Mouse (Mus musculus) CD4-positive, CD25-positive, alpha-beta regulatory T cell, adult 4 months (primary cell): ENCODE data around the gene Slc25a27. TPM values are rescaled to one million over a fixed set of nuclear protein-coding genes. Genes with fewer than 3 reads are reported as not detected.

Experiments used
- ATAC-seq: one replicate; pipeline ENCODE4 v1.8.0; 2017
- polyA plus RNA-seq, 2 experiments: library from polyadenylated mRNA; unstranded; fragments of 100-300 nt; shearing (Covaris generic); gene quantifications; one replicate each; pipeline ENCODE4 v1.2.1; 2017

Gene Slc25a27
- polyA plus RNA-seq, result 1 to 10 TPM; 4.3 to 4.5 TPM

DNA sequence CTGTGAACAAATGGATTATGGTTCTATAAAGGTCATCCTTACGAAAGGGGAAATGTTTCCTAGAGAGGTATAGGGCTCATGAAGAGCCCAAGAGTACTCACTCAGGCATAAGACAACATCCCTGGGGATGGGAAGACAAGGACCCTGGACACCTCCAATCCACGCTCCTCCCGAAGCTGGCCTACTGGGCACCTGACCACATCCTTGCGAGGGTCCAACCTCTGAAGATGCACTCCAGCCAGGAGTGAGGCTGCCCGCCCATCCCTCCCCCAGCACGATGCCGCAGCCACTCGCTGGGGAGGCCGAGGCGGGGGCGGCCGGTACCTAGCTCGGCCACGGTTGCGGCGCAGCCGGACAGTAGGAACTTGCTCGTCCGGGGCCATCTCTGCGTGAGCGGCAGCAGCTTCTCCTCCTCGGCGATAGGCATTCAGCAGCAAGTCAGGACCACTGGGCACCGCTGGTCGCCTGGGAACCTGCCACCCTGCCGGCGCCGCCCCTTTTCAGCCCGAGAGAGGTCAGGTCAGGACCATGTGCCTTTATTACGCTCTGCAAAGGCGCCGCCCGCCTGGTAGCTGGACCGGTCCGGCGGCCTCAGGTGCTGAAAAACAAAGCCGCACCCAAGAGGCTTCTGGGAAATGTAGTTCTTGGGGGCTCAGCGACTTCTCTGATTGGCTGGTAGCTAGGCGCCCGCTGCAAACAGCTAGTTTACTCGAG, at the start of gene Slc25a27:
Gene Slc25a27 (minus strand): TSS at position 639 of the 714 bp plus-strand sequence.
- peak; percentile 99 for ATAC-seq

GRCm38 (mm10) chr17:43716601-43717000, 49.6 kb upstream of the Slc25a27 start:
- no peak for ATAC-seq

DNA sequence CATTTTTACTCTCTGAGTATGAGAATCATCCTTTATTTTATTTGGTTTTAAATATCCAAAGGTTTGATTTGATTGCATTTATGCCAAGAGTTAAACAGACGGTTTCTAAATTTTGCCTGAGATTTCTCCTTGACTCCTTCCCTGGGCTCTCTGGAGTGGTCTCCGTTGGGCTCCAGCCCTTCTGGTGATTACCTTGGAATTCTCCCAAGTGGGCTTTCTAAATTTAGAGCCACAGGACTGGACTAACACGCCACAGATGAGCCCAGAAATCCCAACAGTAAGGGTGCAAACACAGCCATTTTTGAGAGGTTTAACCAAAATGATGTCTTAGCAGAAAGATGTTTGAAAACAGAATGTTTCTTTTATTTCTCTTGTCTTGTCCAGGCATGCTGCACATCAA, 47.2 kb upstream of the Slc25a27 start:
- ATAC-seq, result no peak

GRCm38 (mm10) chr17:43711557-43712352, 44.7 kb upstream of the Slc25a27 start:
- no peak for ATAC-seq

DNA sequence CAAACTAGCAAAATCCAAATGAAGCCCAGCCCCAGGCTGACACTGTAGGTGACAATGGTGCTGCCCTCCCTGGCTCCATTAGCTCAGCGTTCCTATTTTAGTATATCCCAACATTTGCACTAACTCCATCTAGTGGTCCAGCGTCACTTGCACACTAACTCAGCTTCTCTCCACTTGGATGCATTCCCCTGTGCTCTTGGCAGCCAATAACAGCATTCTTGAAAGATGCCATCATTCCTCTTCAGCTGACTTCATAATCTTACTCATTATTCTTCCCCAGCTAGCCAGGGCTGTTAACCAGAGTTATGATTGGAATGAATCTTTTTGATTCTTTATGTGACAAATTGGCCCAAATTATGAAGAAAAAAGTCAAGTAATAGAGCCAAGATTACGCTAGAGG, 40.2 kb upstream of the Slc25a27 start:
- no peak for ATAC-seq

DNA sequence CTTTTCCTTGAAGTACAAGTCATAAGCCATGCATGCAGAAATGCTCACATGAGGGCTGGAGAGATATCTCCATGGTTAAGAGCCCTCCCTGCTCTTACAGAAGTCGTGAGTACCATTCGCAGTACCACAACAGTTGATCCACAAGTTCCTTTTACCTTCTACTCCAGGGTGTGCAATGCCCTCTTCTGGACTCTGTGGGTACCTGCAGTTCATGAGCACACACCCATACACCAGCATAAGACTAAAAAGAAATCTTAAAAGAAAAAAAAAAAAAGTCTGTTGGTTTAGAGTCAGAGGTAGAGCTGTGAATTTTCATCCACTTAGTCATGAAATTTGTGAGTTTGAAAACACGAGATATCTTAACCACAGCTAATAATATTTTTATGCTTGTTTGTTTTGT, 39.7 kb upstream of the Slc25a27 start:
- no peak for ATAC-seq

DNA sequence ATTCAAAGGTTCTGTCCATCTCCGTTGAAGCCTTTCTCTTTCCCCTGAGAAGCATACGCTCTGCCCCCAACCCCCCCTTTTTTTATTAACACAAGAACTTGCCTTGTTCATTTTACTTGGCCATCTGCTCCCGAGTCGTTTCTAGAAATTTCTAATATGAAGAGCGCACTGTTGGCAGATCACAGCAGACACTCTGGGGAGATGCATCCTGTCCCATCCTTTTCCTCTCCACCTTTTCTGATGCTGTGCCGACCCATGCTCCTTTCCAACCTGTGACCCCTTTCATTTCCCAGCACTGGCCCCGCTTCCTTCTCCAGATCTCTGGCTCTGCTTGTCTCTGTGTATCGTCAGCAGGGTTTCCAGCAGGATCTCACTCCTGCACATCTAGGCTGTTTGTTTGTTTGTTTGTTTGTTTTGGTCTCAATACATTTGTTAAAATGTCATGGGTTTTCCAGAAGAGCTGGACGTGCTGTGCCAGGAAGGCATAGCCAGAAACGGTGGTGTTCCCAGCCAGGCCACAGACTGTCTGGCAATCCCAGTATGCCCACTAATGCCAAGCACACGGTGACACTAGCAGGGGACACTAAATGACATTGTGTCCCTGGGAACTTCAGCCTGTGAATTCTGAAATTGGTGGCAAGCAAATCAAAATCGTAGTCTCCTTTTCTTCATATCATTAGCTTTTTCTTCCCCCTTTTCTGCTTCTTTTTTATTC, 37.4 kb upstream of the Slc25a27 start:
- ATAC-seq, result no peak

DNA sequence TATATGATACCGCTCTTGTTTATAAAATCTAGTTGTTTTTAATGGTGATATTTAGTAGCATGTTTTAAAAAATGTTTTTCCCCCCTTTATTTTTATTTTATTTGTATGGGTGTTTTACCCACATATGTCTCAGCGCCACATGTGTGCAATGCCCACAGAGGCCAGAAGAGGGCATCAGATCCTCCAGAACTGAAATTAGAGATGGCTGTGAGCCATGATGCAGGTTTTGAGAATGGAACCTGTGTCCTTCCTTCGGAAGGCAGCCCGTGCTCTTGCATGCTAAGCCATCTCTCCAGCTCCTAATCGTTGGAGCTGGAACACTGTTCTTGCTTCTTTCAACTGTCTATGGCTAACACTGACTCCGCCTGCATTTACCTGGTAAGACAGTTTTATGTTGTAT, 34.0 kb upstream of the Slc25a27 start:
- ATAC-seq, result no peak

GRCm38 (mm10) chr17:43698997-43699649, 32.1 kb upstream of the Slc25a27 start:
- ATAC-seq, result peak; percentile 71

GRCm38 (mm10) chr17:43689591-43689990, 22.6 kb upstream of the Slc25a27 start:
- ATAC-seq, result no peak

- no peak for ATAC-seq
These were observed 17.6 kb upstream of the Slc25a27 start for GRCm38 (mm10) chr17:43684638-43685037.

- no peak for ATAC-seq
These were observed 17.1 kb upstream of the Slc25a27 start for GRCm38 (mm10) chr17:43684086-43684485.

DNA sequence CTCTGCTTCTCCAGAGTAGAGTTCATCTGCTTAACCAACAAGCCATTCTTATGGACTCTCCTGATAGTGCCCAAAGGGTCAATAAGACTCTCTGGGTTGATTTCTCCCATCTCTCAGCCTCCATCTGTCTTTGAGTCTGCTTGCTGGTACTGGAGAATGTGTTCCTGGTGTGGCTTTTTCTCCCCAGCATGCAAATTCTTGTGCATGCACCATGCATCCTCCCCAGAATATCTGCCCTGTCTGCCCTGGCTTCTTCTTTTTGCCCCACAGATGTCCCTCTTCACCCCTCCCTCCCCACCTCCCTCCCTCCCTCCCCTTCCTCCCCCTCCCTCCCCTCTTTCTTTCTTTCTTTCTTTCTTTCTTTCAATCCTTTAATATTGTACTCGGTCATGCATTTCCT, 10.3 kb upstream of the Slc25a27 start:
- no peak for ATAC-seq

DNA sequence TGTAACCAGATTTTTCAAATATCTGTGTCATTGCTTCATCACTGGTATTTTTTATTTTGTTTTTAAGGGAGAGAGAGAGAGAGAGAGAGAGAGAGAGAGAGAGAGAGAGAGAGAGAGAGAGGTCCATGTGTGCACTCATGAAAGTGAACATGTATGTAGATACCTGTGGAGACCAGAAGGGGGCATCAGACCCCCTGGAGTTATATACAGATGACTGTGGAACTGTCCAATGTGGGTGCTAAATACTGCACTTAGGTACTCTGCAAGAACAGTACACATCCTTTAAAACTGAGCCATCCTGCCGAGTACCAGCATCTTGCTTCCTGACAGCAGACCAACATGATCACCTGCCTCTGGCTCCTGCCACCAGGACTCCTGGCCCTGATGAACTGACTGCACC, 9.2 kb upstream of the Slc25a27 start:
- ATAC-seq, result no peak

- ATAC-seq, result no peak
These were observed 8.2 kb upstream of the Slc25a27 start for GRCm38 (mm10) chr17:43675228-43675627.

DNA sequence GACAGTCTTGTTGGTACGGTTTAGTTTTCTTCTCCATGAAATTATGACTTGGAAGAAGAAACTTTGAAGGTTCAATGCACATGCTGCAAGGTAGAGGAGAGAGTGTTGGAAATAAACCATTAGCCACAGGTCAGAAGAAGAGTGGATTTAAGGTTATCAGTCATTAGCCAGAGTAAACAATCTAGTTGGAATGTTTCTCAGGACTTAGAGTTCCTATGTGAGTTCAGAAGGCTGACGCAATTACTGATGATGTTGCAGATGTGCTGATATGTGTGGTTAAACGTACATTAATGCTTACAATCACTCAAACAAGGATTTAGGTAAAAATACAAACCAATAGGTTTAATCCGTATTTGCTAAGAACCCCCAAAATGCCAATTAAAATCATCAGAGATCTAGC, 4.9 kb upstream of the Slc25a27 start:
- ATAC-seq, result no peak

DNA sequence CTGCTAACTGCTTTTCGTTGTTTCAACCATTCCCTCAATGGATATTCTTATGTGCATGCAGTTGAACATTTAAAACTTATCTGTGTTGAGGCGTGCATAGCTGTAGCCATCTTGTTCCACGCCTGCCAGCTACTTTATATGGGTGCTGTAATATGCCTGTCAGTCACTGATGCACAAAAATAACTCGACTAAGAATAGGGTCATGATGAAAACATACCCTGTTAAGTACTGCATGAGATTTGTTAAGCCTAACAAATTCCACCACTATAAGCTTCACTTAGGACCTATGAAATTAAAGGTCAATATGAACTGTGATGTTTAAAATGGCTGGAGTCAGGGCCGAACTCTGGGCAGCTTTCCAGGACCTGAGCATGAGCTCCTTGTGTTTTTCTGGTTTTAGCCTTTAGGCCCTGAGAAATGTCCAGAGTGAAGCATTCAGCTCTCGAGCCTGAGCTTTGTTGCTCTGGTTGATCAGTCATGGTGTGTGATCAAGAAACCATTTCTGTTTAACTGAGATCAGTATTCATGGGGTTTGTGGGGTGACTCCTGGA, 2.2 kb upstream of the Slc25a27 start:
- no peak for ATAC-seq

DNA sequence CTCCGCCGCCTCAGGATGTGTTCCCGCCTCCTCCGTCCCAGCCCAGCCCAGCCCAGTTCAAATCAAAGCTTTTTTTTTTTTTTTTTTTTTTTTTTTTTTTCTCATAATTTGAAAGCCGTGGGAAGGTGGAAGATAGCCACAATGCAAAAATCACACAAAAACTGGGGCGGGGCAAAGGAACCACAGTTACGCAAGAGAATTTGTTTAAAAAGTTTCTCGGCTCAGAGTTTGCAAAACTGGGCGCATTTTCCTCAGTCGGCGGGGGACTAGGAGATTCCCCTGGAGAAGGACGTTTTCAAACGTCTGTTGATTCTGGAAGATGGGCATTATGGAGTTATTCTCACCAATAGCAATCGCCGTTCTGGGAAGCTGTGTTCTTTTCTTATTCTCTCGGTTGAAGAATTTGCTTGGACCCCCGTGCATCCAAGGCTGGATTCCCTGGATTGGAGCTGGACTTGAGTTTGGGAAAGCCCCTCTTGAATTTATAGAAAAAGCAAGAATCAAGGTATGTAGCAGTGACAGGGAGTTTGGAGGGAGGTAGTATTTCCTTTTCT, 353 bp upstream of the Slc25a27 start, which contains the start of gene Cyp39a1:
Gene Cyp39a1 (plus strand): TSS at position 136 of the 554 bp plus-strand sequence.
- no peak for ATAC-seq

- no peak for ATAC-seq
These were observed 15.5 kb downstream of the Slc25a27 start for GRCm38 (mm10) chr17:43651314-43652046.

DNA sequence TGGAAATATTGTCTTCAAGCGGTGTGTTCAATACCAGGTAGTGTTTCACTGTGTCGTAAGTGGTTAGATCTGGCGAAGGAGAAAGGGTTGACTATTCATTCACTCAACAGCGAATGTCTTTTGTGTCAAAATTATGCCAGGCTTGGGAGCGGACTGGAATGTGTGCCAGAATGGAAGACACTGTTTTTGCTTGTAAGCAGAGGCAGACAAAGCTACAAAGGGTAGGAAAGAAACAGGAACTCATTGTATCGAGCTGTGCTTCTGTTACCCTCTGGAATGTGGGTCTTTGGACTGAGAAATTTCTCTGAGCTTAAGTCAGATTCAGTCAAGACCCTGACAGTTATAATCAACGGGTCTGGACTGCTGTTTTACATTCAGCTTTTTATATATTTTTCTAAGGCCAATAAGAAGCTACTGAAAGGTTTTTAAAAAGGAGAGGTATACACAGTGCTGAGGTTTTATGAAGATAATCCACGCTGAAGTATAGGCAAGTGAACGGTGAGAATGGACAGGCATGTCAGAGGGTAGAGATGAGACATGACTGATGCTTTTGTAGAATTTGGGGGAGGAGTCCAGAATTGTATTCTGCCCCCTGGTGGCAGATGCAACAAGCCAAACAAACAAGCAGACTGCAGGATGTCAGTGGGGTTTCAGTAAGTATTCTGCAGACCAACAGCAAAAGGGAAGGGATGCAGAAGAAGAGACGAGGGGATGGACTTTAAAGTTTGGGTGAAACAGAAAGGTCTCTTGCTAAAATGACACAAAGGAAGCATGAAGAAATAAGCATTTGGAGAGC, 17.2 kb downstream of the Slc25a27 start:
- peak; percentile 45 for ATAC-seq

GRCm38 (mm10) chr17:43646925-43647324, 20.1 kb downstream of the Slc25a27 start:
- no peak for ATAC-seq
